Mouse (Mus musculus): ENCODE data around the gene Irf9.

DNA sequence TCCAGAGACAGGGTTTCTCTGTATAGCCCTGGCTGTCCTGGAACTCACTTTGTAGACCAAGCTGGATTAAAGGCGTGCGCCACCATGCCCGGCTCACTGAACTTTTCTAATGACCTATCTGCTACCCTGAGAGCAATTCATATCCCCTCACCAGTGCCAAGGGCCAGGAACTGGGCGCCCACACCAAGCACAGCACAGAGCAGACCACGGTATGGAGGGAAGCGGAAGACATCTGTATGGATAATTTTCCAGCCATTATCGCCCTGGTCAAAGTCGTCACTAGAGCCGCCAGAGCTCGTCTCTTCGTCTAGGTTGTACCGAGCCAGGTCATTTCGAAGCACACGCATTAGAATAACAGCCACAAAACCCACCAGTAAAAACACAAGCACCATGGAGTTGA lies 37.4 kb downstream of the Irf9 start:
- TF ChIP-seq CTCF (IDR thresholded peaks at IDR 0.05; ENCODE audit: control insufficient read depth, insufficient read depth, low read length): no peak
- no peak for TF ChIP-seq POLR2A (IDR thresholded peaks at IDR 0.05; ENCODE audit: borderline replicate concordance, control insufficient read depth, low read depth, low read length)
